Comparison of ENCODE assay signal across 29 mouse cellular contexts in the genomic region with DNA sequence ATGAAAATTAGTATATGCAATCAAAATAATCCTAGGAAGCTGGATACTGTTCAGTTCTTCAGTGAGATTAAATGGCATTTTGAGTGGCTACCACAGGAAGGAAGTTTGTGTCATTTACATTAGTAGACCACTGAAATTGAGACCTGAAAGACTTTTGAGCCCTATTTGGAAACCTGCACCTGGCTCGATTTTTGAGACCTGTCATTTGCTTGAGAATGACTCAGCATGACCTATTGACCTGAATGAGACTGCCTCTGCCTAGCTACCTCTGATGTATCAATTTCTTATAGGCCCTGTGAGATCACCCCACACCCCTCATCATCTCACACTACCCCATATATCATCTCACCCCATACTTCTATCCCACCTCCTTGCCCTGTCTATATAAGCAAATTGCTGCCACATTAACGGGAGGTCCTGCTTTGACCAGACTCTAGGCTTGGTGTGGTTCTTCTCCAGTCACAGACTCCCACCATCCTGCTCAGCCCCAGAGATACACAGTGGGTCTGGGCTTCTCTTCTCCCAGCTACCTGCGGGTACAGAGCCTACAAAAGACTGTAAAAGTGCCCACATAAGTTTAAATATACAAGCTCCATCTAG.
"Had no signal": no experiment of that assay in that cellular context is flagged by ENCODE, and none has a peak within 500 bp of the region (broad histone marks: within the 10 kb centered on the region; RNA-seq: fewer than 3 reads in every experiment).

No protein-coding gene starts in this region.

- DNase-seq: gastrocnemius, adult 2 months; gastrocnemius, postnatal 10 days; gastrocnemius, postnatal 25 days; heart, adult 18-20 months; heart, postnatal 10 days; heart, postnatal 4 days; kidney, adult 11 months; kidney, adult 2 months; kidney, adult 9 months; kidney, postnatal 14 days; kidney, postnatal 36 days; layer of hippocampus, adult 9-11 months; layer of hippocampus, postnatal 36 days; left cerebral cortex, postnatal 4 days; liver, embryonic 13.5 days had no signal

- ATAC-seq: hindbrain, embryonic 16.5 days; inflammation-experienced regulatory T-cells, adult 6 months; intestine, embryonic 15.5 days had no signal

- H3K4me3 ChIP-seq: gastrocnemius, adult 2 months; heart, embryonic 10.5 days; heart, embryonic 12.5 days; hindbrain, embryonic 10.5 days; hindbrain, embryonic 12.5 days; intestine, embryonic 15.5 days; kidney, embryonic 15.5 days; limb, embryonic 13.5 days; limb, embryonic 15.5 days; liver, embryonic 13.5 days; liver, embryonic 15.5 days had no signal

- H3K27ac ChIP-seq: gastrocnemius, adult 2 months; heart, embryonic 10.5 days; hindbrain, embryonic 10.5 days; hindbrain, embryonic 12.5 days; hindbrain, embryonic 14.5 days; intestine, embryonic 15.5 days; kidney, embryonic 15.5 days; kidney, postnatal 0 days; limb, embryonic 13.5 days; limb, embryonic 15.5 days; liver, embryonic 13.5 days; liver, embryonic 15.5 days had no signal

- H3K9me3 ChIP-seq: heart, embryonic 10.5 days; heart, embryonic 12.5 days; hindbrain, embryonic 10.5 days; hindbrain, embryonic 12.5 days; intestine, embryonic 15.5 days; kidney, embryonic 15.5 days; limb, embryonic 13.5 days; limb, embryonic 15.5 days; liver, embryonic 13.5 days; liver, embryonic 15.5 days had no signal

- H3K9ac ChIP-seq: heart, embryonic 12.5 days; hindbrain, embryonic 12.5 days; hindbrain, embryonic 14.5 days; intestine, embryonic 15.5 days; kidney, embryonic 15.5 days; limb, embryonic 13.5 days; limb, embryonic 15.5 days; liver, embryonic 13.5 days; liver, embryonic 15.5 days had no signal

- H3K36me3 ChIP-seq: heart, embryonic 10.5 days; heart, embryonic 12.5 days; hindbrain, embryonic 10.5 days; hindbrain, embryonic 12.5 days; intestine, embryonic 15.5 days; kidney, embryonic 15.5 days; limb, embryonic 13.5 days; limb, embryonic 15.5 days; liver, embryonic 13.5 days; liver, embryonic 15.5 days had no signal

- H3K27me3 ChIP-seq: heart, embryonic 12.5 days; hindbrain, embryonic 12.5 days; intestine, embryonic 15.5 days; kidney, embryonic 15.5 days; limb, embryonic 13.5 days; limb, embryonic 15.5 days; liver, embryonic 13.5 days; liver, embryonic 15.5 days had no signal

- H3K4me2 ChIP-seq: heart, embryonic 12.5 days; hindbrain, embryonic 12.5 days; hindbrain, embryonic 14.5 days; intestine, embryonic 15.5 days; kidney, embryonic 15.5 days; limb, embryonic 13.5 days; limb, embryonic 15.5 days; liver, embryonic 11.5 days; liver, embryonic 13.5 days; liver, embryonic 15.5 days had no signal

- H3K4me1 ChIP-seq: heart, embryonic 10.5 days; heart, embryonic 12.5 days; hindbrain, embryonic 10.5 days; hindbrain, embryonic 12.5 days; intestine, embryonic 15.5 days; kidney, embryonic 15.5 days; limb, embryonic 13.5 days; limb, embryonic 15.5 days; liver, embryonic 13.5 days; liver, embryonic 15.5 days had no signal
